Mouse (Mus musculus) lung, embryonic 14.5 days (tissue): ENCODE results near the gene Slc38a3. TPM values are rescaled to one million over a fixed set of nuclear protein-coding genes. Genes with fewer than 3 reads are reported as not detected.

Experiments used
- ATAC-seq: fragments of 200-750 bp; cut with Nextera tagmentation; 2 replicates; pipeline ENCODE4 v1.8.0; 2017; ENCODE audit warnings: mild to moderate bottlenecking, moderate TSS enrichment, moderate library complexity; ENCODE audit not compliant: insufficient read depth
- DNase-seq: peaks from one replicate; pipeline ENCODE4 v3.0.0-alpha.2; 2015
- H3K27ac ChIP-seq: fragments of 300-500 bp; sonication (generic); 2 replicates; pipeline ENCODE4 v1.5.1; 2014; ENCODE audit warnings: low read depth, mild to moderate bottlenecking, moderate library complexity
- H3K27me3 ChIP-seq: fragments of 300-500 bp; sonication (generic); 2 replicates; pipeline ENCODE4 v1.6.1; 2014; ENCODE audit warnings: low read length, control low read depth; ENCODE audit not compliant: insufficient read depth
- H3K36me3 ChIP-seq: fragments of 300-500 bp; sonication (generic); 2 replicates; pipeline ENCODE4 v1.6.1; 2014; ENCODE audit warnings: control low read depth; ENCODE audit not compliant: insufficient read depth
- H3K4me1 ChIP-seq: fragments of 300-500 bp; sonication (generic); 2 replicates; pipeline ENCODE4 v1.6.1; 2014; ENCODE audit warnings: antibody characterized with exemption, control low read depth; ENCODE audit not compliant: insufficient read depth
- H3K4me2 ChIP-seq: fragments of 300-500 bp; sonication (generic); 2 replicates; pipeline ENCODE4 v1.6.1; 2014; ENCODE audit warnings: mild to moderate bottlenecking
- H3K4me3 ChIP-seq: fragments of 300-500 bp; sonication (generic); 2 replicates; pipeline ENCODE4 v1.5.1; 2014; ENCODE audit warnings: low read depth, low read length
- H3K9ac ChIP-seq: fragments of 300-500 bp; sonication (generic); 2 replicates; pipeline ENCODE4 v1.6.1; 2014
- H3K9me3 ChIP-seq: fragments of 300-500 bp; sonication (generic); 2 replicates; pipeline ENCODE4 v1.6.1; 2016; ENCODE audit warnings: low read depth, low read length, control low read depth
- CTCF ChIP-seq: IDR thresholded peaks from 2 replicates; pipeline ENCODE4 v1.5.1; 2016; ENCODE audit warnings: antibody characterized with exemption, low read depth
- WGBS: fragments of 180-500 bp; shearing (Covaris S2); extraction: QIAGEN DNeasy Blood & Tissue Kit; methylation state at CpG from one replicate; pipeline ENCODE4 v1.1.7; 2014; 5-methylcytosine and 5-hydroxymethylcytosine counted together
- polyA plus RNA-seq: library from polyadenylated mRNA; unstranded; fragments of >200 nt; fragmentation: Nextera tagmentation; extraction: Ambion mirVana; gene quantifications from 2 replicates; pipeline ENCODE4 v1.2.1, GENCODE M21; 2014

Slc38a3 gene
- polyA plus RNA-seq, 1 experiment from 2014 or later, result 3.6 TPM

DNA sequence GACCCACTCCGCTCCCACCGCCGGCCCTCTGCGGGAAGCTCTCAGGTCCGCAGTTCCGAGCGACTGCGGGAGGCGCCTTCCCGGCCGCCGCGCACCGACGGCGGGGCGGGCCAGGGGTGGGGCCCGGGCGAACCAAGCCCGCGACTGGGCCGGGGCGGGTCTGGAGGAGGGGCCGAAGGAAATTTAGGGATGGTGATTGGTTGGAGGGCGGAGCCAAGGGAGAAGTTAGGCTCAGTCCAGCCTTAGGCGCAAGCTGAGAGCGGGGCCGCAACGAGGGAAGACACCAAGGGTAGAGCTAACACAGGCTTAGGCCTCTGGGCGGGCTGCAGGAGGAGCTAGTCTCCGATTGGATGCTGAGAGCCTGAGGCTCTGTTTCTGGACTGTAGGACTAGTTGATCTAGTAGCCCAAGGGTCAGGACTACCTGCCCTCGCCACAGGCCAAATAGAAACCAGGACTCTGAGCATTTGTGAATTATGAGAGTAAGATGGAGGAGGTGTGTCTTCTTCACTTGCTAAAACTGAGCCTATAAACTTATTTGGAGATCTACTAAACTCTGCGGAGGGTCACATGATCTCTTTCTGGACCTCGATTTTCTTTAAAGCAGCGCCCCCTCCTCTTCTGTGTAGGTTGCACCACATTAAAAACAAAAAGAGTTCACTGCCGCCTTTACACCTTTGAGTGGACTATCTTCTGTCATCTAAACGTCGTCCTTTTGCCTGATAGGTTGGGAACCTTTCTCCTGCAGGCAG, 33.9 kb downstream of the Slc38a3 start, which contains the start of gene Gnai2:
Gnai2 (minus strand) TSS at position 89 of the 750 bp plus-strand sequence.
- peak within 1 kb of the TSS; percentile 99 for H3K4me2 ChIP-seq
- no peak for TF ChIP-seq CTCF
- no peaks in the 10 kb centered on the region for H3K9me3 ChIP-seq
- 4% methylated on average over 38 of the region's 38 CpGs for WGBS
- ATAC-seq (peak; percentile 97), DNase-seq (peak; percentile 98)
- H3K4me3 ChIP-seq, result peak within 1 kb of the TSS; percentile 85
- peak within 1 kb of the TSS; percentile 90 for H3K9ac ChIP-seq
- peak within 1 kb of the TSS; percentile 93 for H3K27ac ChIP-seq
- H3K36me3 ChIP-seq, result 0 out of 2 replicates have a peak, but pooled peaks cover 4% of the 10 kb centered on the region
- H3K27me3 ChIP-seq, result no peaks in the 10 kb centered on the region
- H3K4me1 ChIP-seq, result peaks cover 20% of the 10 kb centered on the region

DNA sequence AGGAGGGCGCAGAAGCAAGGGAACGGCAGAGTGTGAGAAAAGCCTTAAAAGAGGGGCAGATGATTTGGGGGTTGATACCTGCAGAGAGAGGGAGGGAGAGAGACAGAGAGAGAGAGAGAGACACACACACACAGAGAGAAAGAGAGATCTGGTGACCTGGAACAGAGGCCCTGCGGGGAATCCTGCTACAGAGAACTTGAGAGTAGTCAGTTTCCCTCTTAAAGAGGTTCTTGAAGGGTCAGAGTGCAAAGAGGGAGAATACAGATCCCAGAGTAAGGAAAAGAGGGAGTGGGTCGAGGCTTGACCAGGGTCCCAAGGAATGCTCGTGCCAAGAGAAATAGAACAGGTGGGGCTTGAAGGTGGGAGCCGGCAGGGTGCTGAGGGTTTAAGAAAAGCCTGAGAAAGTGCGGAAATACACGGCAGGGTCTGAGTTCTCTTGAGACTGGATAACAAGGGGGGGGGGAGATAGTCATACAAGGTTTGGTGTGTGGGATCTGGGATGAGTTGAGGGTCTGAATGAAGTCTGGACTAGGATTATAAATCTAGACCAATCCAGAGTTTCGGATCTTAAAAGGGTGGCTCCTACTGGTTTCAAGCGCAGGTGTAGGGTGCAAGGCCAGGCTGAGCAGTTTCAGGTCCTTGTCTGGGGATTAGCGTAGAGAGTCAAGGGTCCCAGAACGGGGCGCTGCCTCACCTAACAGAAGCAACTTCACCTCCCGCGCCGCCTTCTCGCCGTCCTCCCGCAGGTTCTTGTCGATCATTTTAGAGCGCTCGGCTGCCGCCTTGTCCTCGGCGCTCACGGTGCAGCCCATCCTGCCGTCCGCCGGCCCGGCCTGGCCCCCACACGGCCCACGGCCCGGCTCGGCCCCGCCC, 34.7 kb downstream of the Slc38a3 start:
- Histone ChIP-seq H3K4me3 (peak overlapping the region; percentile 85), H3K9me3 (no peaks in the 10 kb centered on the region), H3K9ac (peak overlapping the region; percentile 90), H3K27ac (peak overlapping the region; percentile 93), H3K36me3 (0 out of 2 replicates have a peak, but pooled peaks cover 4% of the 10 kb centered on the region), H3K4me1 (peaks cover 28% of the 10 kb centered on the region), H3K4me2 (peak overlapping the region; percentile 99), H3K27me3 (no peaks in the 10 kb centered on the region)
- no peak; the same call in 1 of the 2 replicates for ATAC-seq
- 2% methylated on average over 35 of the region's 35 CpGs for WGBS
- no peak for DNase-seq
- TF ChIP-seq CTCF, result peak; percentile 14; the same call in 1 of the 2 replicates

DNA sequence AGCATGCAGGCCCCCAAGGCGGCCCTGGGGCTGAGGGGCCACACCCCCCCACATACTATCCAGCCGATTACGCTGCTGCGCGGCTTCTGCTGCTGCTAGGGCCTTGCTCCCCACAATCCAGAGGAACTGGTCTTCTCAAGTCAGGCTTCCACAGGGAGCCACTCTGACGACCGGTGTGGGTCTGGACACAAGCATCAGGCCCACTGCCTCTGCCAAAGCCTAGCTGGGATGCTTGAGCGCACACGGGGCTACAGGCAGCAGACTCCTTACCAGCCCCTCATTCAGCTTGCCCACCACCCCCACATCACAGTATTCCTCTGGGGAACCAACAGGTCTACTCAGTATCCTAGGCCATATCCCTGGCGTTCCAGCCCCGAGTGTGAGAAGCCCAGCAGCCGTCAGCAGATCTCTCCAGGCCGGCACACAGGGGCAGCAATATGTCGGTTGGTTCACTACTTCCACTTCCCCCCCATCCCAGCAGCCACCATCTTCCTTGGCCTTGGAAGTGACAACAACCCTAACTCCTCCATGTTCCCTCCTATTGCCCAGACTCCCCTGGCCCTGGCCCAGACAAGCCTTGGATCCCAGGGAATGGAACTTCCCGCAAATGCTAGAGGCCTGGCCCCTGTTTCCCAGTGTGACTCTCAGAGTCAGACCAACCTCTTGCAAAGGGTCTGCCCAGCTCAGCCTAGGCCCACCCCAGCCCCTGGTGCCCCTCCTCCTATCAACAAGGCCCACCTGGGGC, 35.5 kb downstream of the Slc38a3 start:
- peaks cover 35% of the 10 kb centered on the region for H3K4me1 ChIP-seq
- 3% methylated on average over 15 of the region's 15 CpGs for WGBS
- no peaks in the 10 kb centered on the region for H3K9me3 ChIP-seq
- H3K27me3 ChIP-seq, result no peaks in the 10 kb centered on the region
- no peak for TF ChIP-seq CTCF
- 0 out of 2 replicates have a peak, but pooled peaks cover 9% of the 10 kb centered on the region for H3K36me3 ChIP-seq
- H3K27ac ChIP-seq, result peak overlapping the region; percentile 93
- peak overlapping the region; percentile 85 for H3K4me3 ChIP-seq
- H3K4me2 ChIP-seq, result peak overlapping the region; percentile 99
- ATAC-seq (peak; percentile 4; the same call in 1 of the 2 replicates), DNase-seq (peak; percentile 29)
- H3K9ac ChIP-seq, result peak overlapping the region; percentile 90

DNA sequence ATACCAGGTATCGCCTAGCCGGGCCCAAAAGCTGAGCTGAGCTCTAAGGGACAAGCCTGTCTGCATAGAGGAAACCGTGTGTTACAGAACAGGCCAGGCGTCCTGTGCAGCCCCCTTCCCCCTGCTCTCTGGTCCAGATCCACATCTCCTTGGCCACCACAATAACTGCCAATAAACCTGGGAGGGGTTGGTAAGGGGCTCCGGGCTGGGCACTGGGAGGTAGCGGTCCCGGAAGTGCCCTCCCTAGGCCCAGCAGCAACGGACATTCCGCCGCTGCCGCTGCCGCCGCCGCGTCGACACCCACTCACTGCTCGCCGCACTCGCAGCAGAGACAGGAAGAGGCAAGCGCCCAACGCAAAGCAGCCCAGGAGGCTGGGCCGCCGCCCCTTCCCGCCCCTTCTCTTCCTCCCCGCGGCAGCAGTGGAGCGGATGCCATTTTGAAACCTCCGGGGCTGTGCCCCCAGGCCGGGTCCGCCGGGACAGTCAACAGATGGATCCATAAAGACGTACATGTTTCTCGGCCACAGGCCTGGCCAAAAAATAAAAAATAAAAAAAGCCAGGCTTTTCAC, 36.2 kb downstream of the Slc38a3 start:
- peaks cover 13% of the 10 kb centered on the region; the same call in 1 of the 2 replicates for H3K36me3 ChIP-seq
- H3K27me3 ChIP-seq, result no peaks in the 10 kb centered on the region
- peak; percentile 91 for DNase-seq
- H3K27ac ChIP-seq, result peak overlapping the region; percentile 93
- H3K9ac ChIP-seq, result peak overlapping the region; percentile 90
- no peaks in the 10 kb centered on the region for H3K9me3 ChIP-seq
- TF ChIP-seq CTCF, result no peak
- ATAC-seq, result peak; percentile 38
- WGBS, result 2% methylated on average over 32 of the region's 33 CpGs
- peak overlapping the region; percentile 85 for H3K4me3 ChIP-seq
- H3K4me1 ChIP-seq, result peaks cover 38% of the 10 kb centered on the region
- peak overlapping the region; percentile 99 for H3K4me2 ChIP-seq

DNA sequence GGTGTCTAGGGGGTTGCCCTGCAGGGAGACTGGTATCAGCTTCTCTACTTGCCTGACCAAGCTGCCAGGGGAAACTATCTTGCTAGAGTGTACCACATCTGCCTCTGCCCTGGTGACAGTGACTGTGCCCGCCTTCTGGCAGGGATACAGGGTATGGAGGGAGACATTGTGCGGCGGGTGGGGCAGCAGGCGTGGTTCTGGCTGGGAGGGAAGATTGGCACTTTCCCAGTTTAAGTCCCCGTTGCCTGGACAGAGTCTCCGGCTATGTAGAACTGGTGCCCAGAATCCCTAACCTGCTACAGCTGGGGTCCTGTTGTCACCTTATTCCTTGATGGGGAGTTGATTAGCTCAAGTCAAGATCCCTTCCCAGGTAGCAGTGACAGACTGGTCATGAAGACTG, 36.9 kb downstream of the Slc38a3 start:
- TF ChIP-seq CTCF, result no peak

DNA sequence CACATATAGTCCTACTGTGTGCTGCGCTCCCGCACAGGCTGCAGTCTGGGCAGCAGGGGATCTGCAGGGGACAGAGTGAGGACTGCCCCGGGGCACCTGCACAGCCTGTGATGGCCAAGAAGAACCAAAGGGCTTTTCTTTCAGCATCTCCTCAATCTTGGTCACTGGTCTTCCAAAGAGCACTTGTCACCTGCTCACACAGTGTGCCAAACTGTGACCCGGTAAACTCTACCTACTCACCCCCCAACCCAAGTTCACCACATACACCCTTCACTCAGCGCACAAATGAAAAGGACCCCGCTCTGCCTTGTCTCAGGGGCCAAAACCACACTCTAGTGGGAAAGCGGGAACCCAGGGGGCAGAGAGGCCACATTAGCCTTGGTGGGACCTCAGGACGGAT, 37.5 kb downstream of the Slc38a3 start:
- Histone ChIP-seq H3K27ac (peak overlapping the region; percentile 93; the same call in 1 of the 2 replicates), H3K9ac (peak overlapping the region; percentile 5; the same call in 1 of the 2 replicates), H3K4me2 (peak overlapping the region; percentile 99), H3K36me3 (peaks cover 21% of the 10 kb centered on the region), H3K4me3 (no peak overlapping the region), H3K9me3 (no peaks in the 10 kb centered on the region), H3K27me3 (no peaks in the 10 kb centered on the region), H3K4me1 (peaks cover 50% of the 10 kb centered on the region)
- ATAC-seq (no peak), DNase-seq (no peak)
- 90% methylated on average over 8 of the region's 8 CpGs for WGBS
- no peak for TF ChIP-seq CTCF

More for the DNA sequence above, 36.9 kb downstream of the Slc38a3 start:
- ATAC-seq (no peak), DNase-seq (no peak)
- Histone ChIP-seq H3K9me3 (no peaks in the 10 kb centered on the region), H3K36me3 (peaks cover 20% of the 10 kb centered on the region), H3K4me3 (peak overlapping the region; percentile 85), H3K4me2 (peak overlapping the region; percentile 99), H3K27me3 (no peaks in the 10 kb centered on the region), H3K9ac (peak overlapping the region; percentile 90), H3K4me1 (peaks cover 44% of the 10 kb centered on the region), H3K27ac (peak overlapping the region; percentile 93)
- 58% methylated on average over 6 of the region's 6 CpGs for WGBS
